Mouse (Mus musculus): ENCODE measurements around the gene Rbl2.

Rbl2 gene

GRCm38 (mm10) chr8:91170152-91170551 lies 100.3 kb downstream of the Rbl2 start:
- no peak for DNase-seq (ENCODE audit: low spot score in 2 of 2)

GRCm38 (mm10) chr8:91170914-91171313 lies 101.1 kb downstream of the Rbl2 start:
- DNase-seq (ENCODE audit: low spot score in 2 of 2): no peak

GRCm38 (mm10) chr8:91171605-91172004 lies 101.7 kb downstream of the Rbl2 start:
- DNase-seq (ENCODE audit: low spot score in 2 of 2): no peak

Measured in frontal cortex, postnatal 14 days (tissue).